Mouse (Mus musculus) Patski (cell line): ENCODE results near the gene Evi5l. TPM values are rescaled to one million over a fixed set of nuclear protein-coding genes. Genes with fewer than 3 reads are reported as not detected.
"Not testable (repeated sequence)": the region's sequence is repeated elsewhere in the genome, so short reads cannot be mapped to it uniquely, and the experiment has no call there.

Experiments used
- ATAC-seq: fragments of 100-300 bp; one replicate; pipeline ENCODE4 v1.8.0; 2021
- CTCF ChIA-PET: fragments of 350-600 bp; sonication (Branson Sonifier 250); formaldehyde crosslinking; loops from one replicate; lab custom pipeline; 2022; ENCODE audit warnings: inconsistent platforms; lab: Charles Lee
- POLR2A ChIA-PET: fragments of 350-600 bp; sonication (Branson Sonifier 250); formaldehyde crosslinking; loops from one replicate; lab custom pipeline; 2022; ENCODE audit warnings: antibody characterized with exemption, inconsistent platforms; lab: Charles Lee
- DNase-seq: peaks from one replicate; pipeline ENCODE4 v3.0.0-alpha.2; 2011; ENCODE audit warnings: low read depth, low spot score
- H3K27me3 ChIP-seq: fragments of 371-371 bp; one replicate; pipeline ENCODE4 v1.5.1; 2021
- CTCF ChIP-seq: fragments of 100-300 bp; IDR thresholded peaks from one replicate; pipeline ENCODE4 v1.5.1; 2021
- in situ Hi-C: fragments of 300-500 bp; cut with MboI; formaldehyde crosslinking; loops from 3 replicates; pipeline ENCODE4 v1.11.1; 2018; ENCODE audit warnings: low pct_unique_long_range_greater_than_20kb, mixed read lengths
- polyA plus RNA-seq: library from polyadenylated mRNA; unstranded; gene quantifications from one replicate; pipeline ENCODE4 v1.2.3, GENCODE M21; 2021

The Evi5l gene
- polyA plus RNA-seq, 1 experiment from 2014 or later = 27.6 TPM

GRCm38 (mm10) chr8:4252116-4252760 is 85.9 kb downstream of the Evi5l start:
- H3K27me3 ChIP-seq = no peaks in the 10 kb centered on the region
- CTCF ChIA-PET = interaction anchor here (1.1 to 5.0 kb wide), 6 partner anchors 10 to 112 kb away, joined by 3 to 37 read pairs (median 5); partner anchors contain the start of genes Gm49320, Map2k7 and Timm44
- ATAC-seq = no peak
- POLR2A ChIA-PET = interaction anchor here (0.8 to 1.3 kb wide), 2 partner anchors 13 to 58 kb away, joined by 3 read pairs; partner anchors contain the start of gene Gm49320
- TF ChIP-seq CTCF = no peak
- in situ Hi-C loops = loop anchor here (5.0 kb wide), 1 partner anchor 120 kb away; no protein-coding TSS in a partner anchor
- no peak for DNase-seq

- no peak for TF ChIP-seq CTCF
- DNase-seq (no peak), ATAC-seq (peak; percentile 75)
- POLR2A ChIA-PET = interaction anchor here (1.3 kb wide), 1 partner anchor 59 kb away, joined by 3 read pairs; no protein-coding TSS in a partner anchor
- no peaks in the 10 kb centered on the region for H3K27me3 ChIP-seq
- CTCF ChIA-PET = interaction anchor here (0.7 to 2.7 kb wide), 15 partner anchors 11 to 119 kb away, joined by 3 to 19 read pairs (median 4); partner anchors contain the start of genes Gm49320, Map2k7 and Timm44
- in situ Hi-C loops = loop anchor here (5.0 kb wide), 1 partner anchor 119 kb away; no protein-coding TSS in a partner anchor
Observed at GRCm38 (mm10) chr8:4252934-4253841, 86.8 kb downstream of the Evi5l start, which contains the start of gene Snapc2. Gene Snapc2 (plus strand): TSS chr8:4253080.

DNA sequence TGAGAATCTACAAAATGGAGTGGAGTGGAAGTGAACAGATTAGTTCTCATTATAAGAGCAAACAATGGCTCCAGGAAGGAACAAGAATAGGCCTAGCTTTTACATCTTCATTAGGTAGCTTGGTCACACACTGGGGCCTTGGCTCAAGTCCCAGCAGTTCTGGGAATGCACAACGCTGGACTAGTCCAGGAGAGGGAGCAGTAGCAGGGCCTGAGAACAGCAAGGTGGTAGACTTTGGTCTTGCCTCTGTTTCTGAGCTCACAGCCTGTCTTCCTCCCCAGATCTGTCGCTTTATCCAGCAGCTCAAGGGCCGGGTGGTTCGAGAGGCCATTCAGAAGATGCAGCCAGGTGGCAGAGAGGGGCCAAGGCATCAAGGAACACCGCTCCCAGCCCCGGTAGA is 87.6 kb downstream of the Evi5l start:
- POLR2A ChIA-PET = no interaction called here
- in situ Hi-C loops = loop anchor here (5.0 kb wide), 1 partner anchor 118 kb away; no protein-coding TSS in a partner anchor
- no peak for TF ChIP-seq CTCF
- CTCF ChIA-PET = interaction anchor here (0.7 to 2.7 kb wide), 14 partner anchors 12 to 118 kb away, joined by 3 to 19 read pairs (median 4); partner anchors contain the start of genes Gm49320, Map2k7 and Timm44
- ATAC-seq (peak; percentile 51), DNase-seq (no peak)
- no peaks in the 10 kb centered on the region for H3K27me3 ChIP-seq

DNA sequence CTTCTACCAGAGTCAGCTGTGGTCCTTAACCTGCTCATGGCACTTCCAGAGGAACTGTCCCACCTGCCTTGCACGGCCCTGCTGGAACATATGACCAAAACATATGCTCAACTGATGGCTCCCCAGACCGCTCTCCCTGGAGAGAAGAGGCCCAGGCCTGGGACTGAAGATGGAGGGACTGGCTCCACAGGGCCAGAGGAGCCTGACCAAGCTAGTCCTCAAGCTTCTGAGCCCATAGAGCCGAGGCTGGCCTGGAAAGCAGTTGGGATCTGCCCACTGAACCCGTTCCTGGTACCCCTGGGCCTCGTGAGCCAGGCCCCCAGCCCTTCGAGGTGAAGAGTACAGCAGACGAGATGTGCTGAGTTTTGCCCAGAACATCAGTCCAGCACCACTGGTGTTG is 89.1 kb downstream of the Evi5l start:
- CTCF ChIA-PET = interaction anchor here (0.8 to 1.5 kb wide), 3 partner anchors 13 to 114 kb away, joined by 3 to 5 read pairs (median 3); no protein-coding TSS in a partner anchor
- DNase-seq, POLR2A ChIA-PET, H3K27me3 ChIP-seq, in situ Hi-C loops, ATAC-seq: not testable (repeated sequence)

DNA sequence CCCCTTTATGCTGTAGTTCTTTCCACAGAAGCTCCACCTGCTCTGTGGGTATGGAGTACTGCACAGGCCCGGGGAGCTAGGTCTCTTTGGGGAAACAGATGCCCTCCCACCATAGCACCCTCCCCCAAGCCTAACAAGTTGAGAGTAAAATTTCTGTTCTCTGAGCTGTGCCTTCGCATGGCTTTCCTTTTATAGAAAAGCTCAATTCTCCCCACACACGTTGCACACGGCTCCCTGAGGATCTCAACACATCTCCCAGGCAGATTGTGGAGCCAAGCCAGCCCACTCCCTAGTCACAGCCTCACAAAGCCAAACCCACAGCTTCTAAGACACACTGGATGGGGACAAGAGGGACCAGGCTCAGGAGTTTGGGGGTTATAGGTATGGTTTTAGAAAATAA is 90.5 kb downstream of the Evi5l start:
- H3K27me3 ChIP-seq = no peaks in the 10 kb centered on the region
- ATAC-seq (no peak), DNase-seq (no peak)
- POLR2A ChIA-PET = interaction anchor here (1.1 to 1.2 kb wide), 2 partner anchors 17 to 65 kb away, joined by 3 read pairs; no protein-coding TSS in a partner anchor
- CTCF ChIA-PET = interaction anchor here (1.0 to 3.3 kb wide), 8 partner anchors 13 to 117 kb away, joined by 3 to 13 read pairs (median 7); no protein-coding TSS in a partner anchor
- no peak for TF ChIP-seq CTCF
- in situ Hi-C loops = no loop called here

DNA sequence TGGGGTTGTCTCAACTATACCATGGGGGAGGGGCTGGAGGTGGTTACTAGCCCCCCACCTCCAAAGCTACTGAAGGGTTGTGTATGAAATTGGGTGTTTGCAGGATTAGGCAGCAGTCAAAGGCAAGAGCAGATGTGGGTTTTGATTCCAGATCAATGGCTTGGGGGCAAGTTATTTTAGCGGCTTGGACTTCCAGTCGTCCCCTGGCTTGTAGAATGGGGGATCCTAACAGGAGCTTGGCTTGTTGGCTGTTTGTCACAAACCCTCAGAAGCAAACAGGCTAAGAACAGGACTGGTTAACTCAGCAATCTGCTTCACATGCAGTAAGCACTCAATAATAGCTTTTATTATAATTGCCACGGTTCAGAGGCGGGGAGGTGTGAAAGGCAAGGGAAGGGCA is 91.0 kb downstream of the Evi5l start:
- POLR2A ChIA-PET = interaction anchor here (1.1 kb wide), 2 partner anchors 18 kb away, joined by 3 read pairs; partner anchors contain the start of gene Timm44
- no peak for TF ChIP-seq CTCF
- DNase-seq = no peak
- H3K27me3 ChIP-seq = no peaks in the 10 kb centered on the region
- in situ Hi-C loops = no loop called here
- CTCF ChIA-PET = interaction anchor here (1.0 to 4.1 kb wide), 11 partner anchors 13 to 118 kb away, joined by 3 to 17 read pairs (median 7); no protein-coding TSS in a partner anchor
- no peak for ATAC-seq

DNA sequence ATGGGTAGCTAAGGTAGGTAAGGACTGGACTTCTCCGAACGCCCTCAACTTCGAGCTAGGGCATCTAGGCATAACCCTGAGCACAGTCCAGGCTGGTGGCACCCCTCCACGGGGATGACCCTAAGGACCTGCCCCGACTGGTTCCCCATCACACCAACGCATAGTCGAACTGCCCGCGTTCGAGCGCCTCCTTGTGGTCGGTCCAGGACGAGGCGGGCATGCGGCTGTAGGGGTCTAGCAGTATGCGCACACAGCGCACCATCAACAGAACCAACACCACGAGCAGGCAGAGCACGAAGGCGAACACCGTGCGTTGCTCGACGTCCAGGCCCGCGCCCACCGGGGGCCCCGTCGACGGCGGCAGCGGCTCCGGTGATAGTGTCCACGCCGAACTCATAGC is 91.9 kb downstream of the Evi5l start:
- ATAC-seq = peak; percentile 69
- no peak for DNase-seq
- TF ChIP-seq CTCF = no peak
- ChIA-PET POLR2A (interaction anchor here (1.1 to 1.3 kb wide), 3 partner anchors 17 to 65 kb away, joined by 3 read pairs; partner anchors contain the start of gene Timm44), CTCF (interaction anchor here (0.9 to 4.1 kb wide), 10 partner anchors 14 to 119 kb away, joined by 3 to 17 read pairs (median 6); no protein-coding TSS in a partner anchor)
- H3K27me3 ChIP-seq = no peaks in the 10 kb centered on the region
- in situ Hi-C loops = no loop called here

DNA sequence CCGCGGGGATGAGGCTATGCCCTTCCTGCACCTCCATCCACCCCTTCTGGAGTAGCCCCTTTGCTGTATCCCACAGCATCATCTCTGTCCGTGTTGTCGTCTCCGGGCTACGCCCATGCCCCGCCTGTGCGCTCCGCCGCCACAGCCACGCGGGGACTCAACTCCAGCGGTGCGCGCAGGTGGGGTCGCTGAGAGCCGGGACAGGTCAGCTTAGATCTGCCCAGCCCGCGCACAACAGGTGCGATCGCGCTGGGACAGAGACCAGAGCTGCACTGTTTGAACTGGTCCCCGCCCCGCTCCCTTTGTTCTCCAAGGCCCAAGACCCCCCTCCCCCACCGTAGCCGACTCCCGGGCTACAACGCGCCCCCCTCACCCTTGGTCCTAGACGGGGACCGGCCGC is 92.3 kb downstream of the Evi5l start:
- POLR2A ChIA-PET = interaction anchor here (1.1 to 1.3 kb wide), 2 partner anchors 17 to 65 kb away, joined by 3 read pairs; partner anchors contain the start of gene Timm44
- H3K27me3 ChIP-seq = no peaks in the 10 kb centered on the region
- no peak for DNase-seq
- CTCF ChIA-PET = interaction anchor here (0.9 to 4.1 kb wide), 9 partner anchors 14 to 119 kb away, joined by 3 to 17 read pairs (median 4); no protein-coding TSS in a partner anchor
- in situ Hi-C loops = no loop called here
- peak; percentile 41 for ATAC-seq
- no peak for TF ChIP-seq CTCF

- ATAC-seq (peak; percentile 88), DNase-seq (no peak)
- no peaks in the 10 kb centered on the region for H3K27me3 ChIP-seq
- ChIA-PET POLR2A (interaction anchor here (1.3 kb wide), 1 partner anchor 66 kb away, joined by 3 read pairs; no protein-coding TSS in a partner anchor), CTCF (interaction anchor here (1.5 to 4.1 kb wide), 6 partner anchors 13 to 120 kb away, joined by 4 to 17 read pairs (median 6); no protein-coding TSS in a partner anchor)
- in situ Hi-C loops = no loop called here
- no peak for TF ChIP-seq CTCF
Observed at GRCm38 (mm10) chr8:4259125-4259804, 92.9 kb downstream of the Evi5l start, which contains the start of gene Ctxn1. Gene Ctxn1 (minus strand): TSS chr8:4259274.
